Mouse (Mus musculus) embryo, embryonic 9.5 days (tissue): Measurements from ENCODE around the gene Soat2.

ENCODE experiments used
- DNase-seq: peaks from one replicate; pipeline ENCODE4 v3.0.0-alpha.2; 2017; ENCODE audit errors: extremely low spot score

The Soat2 gene

DNA sequence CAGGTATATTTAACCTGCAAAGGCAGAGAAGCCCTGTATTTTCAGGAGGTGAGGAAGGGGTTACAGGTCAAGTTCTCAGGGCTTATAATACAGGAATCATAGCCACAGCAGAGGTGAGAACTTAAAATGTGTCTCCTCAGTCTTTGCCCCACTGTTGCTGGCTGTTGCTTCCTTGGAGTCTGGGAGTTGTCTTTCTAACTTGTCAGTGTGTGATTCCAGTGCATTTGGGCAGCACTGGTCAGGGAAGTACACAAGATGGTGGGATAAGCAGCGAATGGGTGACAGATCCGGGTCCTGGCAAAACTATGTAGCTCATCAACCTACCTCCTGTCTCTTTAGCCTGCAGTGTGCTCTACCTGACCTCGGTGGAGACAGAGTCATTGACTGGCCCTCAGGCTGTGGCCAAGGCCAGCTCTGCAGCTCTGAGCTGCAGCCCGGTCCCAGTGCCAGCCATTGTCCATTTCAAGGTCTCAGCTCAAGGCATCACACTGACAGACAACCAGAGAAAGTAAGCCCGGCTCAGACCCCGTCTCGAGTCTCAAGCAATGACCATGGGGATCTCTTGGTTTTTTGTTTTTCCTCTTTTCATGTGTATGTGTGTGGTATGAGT lies 35.6 kb upstream of the Soat2 start:
- no peak for DNase-seq

DNA sequence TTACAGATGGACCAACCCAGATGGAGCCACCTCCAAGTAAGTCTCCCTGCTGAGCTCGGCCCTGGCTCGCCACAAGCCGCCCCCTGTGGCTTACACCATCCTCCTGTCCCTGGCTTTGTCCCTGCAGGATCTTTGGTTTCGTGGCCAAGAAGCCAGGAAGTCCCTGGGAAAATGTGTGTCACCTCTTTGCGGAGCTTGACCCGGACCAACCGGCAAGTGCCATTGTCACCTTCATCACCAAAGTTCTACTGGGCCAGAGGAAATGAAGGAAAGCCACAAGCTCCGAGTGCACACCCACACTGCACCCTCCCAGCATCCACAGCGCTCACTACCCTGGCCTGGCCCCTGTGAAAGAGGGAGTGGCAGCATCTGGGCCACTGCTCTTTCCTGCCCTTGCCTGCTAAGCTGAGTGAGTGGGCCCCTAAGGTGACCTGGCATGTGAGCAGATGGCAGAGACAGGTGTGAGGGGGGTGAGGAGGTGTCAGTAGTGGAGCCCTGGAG lies 34.5 kb upstream of the Soat2 start:
- no peak for DNase-seq

DNA sequence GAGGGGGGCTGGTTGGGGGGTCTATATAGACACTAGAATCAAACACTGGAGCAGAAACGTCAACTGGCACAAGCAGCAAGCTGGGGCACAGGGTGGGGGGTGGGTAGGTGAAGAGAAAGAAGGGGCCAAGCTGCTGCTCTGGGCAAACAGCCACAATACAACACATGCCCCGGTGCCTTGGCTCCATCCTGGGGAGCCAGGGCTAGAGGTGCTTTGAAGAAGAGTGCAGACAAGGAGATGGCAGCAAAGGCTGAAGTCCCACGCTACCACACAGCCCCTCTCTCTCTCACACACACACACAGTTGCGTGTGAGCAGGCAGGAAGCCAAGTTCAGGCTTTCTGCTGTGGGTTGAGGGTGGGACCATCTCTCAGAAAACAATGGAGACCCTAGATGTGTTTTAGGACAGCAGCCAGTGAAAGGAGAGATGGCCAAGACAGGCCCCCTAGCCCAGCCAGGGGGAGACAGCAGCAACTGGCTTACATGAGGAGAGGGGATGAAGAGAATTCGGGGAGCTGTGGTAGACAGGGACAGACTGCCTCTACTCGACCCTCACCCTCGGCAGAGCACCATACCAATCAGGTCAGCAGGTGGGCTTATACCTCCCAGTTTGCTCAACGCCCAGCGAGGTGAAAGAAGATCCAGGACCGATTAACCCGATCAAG lies 33.4 kb upstream of the Soat2 start:
- DNase-seq = no peak

DNA sequence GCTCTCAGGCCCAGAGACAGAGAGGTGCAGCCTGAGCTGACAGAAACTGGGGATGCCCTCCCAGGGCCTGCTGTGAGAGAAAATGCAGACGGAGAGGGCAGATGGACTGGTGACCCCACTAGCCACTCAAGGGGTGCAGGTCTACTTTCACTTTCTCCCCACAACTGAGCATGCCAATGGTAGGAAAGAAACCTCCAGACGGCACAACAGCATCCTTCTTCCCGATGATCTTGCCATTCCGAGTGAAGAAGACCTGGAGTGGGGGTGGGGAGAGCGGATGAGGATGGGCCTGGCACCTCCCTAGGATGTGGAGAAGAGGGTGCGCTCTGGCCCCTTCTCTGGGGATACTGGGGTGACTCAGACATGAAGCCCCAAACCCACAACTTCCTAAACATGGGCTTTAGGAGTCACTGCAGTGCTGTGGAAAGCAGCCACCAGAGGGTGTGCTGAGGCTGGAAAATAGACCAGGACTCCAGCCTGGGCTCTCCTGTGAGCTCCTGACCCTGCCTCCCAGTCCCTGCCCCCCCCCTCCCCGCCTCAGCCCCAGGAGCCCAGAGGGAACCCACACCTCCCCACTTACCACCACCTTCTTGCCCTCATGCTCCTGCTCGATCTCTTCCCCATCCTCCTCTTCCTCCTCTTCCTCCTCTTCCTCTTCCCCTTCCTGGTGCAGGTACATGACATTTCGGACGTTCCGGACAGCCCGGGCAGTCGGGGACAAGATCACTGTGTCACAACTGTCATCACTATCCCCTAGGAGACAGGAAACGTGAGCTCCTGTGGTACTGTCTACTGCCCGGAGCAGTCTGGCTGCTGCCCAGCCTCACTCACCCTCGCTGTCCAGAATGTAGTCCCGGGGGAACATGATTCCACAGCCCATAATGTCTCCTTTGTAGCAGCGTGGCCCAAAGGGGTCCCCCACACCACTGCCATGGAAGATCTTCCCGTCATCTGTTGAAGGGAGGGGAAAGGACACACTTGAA lies 32.6 kb upstream of the Soat2 start:
- no peak for DNase-seq

DNA sequence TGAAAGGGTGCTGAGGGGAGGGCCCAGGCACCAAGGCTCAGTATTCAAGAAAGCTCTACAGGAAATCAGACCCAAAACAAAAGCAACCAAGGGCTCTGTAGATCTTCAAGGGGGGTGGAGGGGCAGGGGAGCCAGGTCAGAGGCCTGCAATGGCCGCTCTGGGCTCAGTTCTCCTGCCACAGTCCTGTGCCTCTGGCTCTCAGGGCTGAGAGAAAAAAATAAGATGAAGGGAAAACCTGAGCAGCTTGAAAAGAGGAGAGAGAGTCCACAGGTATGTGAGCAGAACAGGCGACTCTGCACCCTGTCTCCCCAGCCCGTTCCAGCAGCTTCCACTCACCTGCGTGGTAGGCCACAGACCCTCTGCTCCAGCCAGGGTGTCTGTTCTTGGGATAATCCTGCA lies 31.7 kb upstream of the Soat2 start:
- DNase-seq = no peak

DNA sequence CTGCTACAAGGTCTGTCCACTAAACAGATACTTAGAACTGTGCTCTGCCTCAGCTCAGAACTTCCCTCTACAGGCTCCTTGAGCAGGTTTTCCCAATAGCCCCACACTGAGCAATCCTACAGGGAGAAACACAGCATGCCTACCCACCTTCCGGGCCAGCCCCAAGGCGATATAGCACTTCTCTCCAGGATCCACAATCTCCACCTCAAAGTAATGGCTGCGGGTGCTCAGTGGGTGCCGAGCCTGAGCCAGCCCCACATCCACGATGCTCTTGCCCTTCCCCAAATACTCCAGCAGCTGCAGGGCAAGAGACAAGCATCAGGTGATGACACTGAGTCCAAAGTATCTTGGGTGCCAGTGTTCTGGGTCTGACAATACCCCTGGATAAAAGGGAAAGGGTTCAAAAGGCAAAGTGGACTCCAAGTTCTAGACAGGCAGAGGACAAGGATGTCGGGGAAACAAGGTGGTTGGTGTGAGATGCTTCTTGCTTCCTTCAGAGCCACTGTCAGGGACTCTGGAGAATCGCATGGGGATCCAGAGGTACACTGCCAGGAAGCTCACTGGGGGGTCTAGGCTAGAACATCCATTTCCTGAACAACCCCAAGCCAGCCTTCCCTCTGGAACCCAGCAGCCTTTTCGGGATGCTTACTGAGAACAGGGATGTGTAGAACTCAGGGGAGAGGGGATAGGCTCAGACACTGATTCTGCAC lies 31.1 kb upstream of the Soat2 start:
- DNase-seq = no peak

DNA sequence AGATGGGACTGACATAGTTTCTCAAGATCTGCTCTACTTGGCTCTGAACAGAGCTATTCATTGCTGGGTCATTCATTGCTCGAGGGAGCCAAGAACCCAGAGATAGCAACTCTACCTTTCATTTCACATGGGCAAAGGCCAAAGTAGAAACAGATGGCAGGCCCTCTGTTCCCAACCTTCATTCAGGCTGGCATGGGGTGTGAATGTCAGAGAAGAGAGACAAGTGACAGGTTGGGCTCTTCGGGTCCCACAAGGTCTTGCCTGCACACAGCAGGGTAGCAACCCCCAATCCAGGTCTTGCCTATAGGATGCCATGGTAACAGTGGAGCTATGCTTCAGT lies 30.5 kb upstream of the Soat2 start:
- DNase-seq = no peak

DNA sequence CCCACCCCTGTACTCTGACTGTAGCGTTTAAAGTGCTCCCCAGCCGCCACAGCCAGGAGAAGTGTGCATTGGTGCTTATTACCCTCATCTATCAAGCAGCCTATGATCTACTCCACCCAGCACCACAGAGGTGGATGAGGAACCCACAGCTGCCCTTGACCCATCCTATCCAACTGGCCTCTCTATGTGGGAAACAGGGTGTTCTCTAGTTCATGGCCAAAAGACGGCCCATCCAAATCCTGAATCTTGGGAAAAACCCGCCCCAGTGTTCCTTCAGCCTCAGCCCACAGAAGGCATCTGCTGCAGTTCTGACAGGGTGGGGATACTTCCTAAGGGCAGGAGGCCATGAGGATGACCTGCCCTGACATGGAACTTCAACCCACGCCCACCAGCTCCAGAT lies 29.8 kb upstream of the Soat2 start:
- DNase-seq = no peak

DNA sequence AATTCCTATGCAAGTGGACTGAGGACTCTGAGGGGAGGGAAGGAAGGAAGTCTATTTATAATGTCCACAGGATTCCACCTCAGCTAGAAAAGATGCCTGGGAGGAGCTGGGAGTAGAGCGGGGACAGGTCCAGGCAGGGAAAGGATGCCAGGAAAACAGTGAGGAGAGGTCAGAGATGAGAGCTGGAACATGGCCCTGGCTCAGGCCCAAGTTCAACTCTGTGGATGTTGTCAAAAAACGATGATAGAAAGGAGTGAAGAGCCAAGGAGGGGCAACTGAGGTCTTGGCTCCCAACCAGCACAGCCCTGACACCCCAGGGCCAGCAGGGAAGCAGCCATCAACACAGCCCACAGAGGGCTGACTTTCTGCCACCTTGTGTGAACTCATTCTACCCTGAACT lies 24.0 kb upstream of the Soat2 start:
- no peak for DNase-seq

DNA sequence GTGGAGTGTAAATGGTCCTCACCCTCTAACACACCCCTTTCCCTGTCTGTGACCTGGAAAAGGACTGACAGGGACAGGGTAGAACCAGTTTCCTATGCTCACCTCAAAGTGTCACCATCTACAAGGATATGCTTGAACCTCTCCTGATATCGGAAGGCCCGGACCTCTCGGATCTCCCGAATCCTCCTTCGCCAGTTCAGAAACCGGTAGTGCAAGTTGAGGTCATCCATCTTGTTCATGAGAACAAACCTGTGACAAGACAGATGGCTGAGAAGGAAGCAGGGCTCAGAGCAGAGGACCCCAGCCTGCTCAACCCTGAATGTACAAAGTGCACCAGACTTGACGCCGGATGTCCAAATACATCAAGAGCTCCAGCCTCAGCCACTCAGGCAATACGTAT lies 17.0 kb upstream of the Soat2 start:
- DNase-seq = no peak

DNA sequence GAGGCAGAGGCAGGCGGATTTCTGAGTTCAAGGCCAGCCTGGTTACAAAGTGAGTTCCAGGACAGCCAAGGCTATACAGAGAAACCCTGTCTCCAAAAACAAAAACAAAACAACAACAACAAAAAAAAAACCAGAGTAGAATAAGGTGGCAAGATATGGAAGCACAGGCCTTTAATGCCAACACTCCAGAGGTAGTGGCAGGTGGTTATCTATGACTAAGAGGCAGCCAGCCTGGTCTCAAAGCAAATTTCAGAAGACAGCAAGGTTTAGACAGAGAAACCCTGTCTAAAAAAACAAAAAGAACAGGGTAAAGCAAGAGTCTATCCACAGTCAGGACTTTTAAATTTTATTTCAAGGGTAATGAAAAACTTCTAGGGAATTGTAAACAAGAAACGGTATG lies 15.6 kb upstream of the Soat2 start:
- no peak for DNase-seq

DNA sequence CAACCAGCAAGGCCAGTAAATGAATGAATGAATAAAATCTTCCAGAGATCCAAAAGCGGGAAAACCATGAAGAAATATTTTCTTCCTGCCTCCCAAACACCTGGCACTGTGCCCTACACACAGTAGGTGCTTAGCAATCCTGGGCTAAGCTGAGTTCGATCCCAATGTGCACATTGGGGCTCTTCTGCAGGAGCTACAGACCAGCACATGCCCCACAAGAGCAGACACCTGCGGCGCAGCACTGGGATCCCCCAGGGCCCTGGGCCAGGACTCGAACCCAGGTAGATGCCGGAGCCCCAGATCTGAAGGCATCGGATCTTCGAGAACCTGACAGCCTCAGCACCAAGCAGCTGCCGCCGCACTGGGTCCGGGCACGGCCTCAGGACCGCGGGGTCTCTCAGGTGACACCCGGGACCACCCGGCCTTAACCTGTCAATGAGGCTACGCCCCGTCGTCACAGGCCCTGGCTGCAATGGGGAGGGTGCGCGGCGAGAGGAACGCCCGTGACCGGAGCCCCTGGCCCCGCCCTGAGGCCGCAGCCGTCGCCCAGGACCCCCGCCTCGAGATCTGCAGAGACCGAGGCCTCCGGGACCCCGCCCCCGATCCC lies 14.7 kb upstream of the Soat2 start:
- DNase-seq = no peak

DNA sequence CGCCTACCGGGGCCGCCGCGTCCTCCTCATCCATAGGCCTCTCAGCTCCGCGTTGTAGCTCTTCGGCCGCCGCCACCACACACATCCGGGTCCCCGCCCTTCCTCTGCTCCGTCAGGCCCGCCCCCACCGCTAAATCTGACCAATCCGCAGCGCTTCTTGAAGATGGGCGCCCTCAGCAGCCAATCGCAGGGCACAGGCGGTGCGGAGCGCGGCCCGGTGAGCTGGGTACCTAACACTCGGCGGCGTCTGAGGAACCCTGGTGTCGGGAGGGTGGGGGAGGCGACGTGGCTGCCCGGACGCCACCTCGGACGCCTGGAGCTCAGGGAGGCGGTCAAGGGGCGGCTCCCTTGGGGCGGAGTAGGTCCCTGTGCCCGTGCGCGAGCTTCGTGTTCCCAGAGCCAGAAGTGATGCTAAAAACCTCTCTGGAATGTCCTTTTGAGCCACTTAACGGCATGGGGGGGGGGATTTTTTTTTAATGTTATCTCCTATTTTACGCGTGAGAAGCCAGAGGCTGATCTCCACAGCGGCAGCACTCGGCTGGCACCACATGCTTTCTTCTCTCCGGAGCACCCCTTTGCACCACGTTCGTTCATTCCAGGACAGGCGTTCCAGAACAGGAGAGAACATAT lies 14.1 kb upstream of the Soat2 start, which contains the start of gene Spryd3:
Gene Spryd3, minus strand, starts transcription at position 106 of the 630 bp plus-strand sequence.
- peak; percentile 99 for DNase-seq

DNA sequence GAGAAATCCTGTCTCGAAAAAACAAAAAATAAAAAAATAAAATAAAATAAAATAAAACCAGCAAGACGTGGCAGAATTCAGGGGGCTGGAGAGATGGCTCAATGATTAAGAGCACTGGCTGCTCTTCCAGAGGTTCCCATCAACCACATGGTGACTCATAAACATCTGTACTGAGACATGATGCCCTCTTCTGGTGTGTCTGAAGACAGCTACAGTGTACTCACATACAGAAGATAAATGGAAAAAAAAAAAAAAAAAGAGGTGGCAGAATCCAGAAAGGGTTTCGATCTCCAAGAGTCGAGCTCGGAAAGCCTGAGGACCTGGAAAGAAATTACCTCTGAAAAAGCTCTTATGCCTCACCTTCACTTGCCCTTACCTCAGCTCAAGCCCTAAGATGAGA lies 9.2 kb upstream of the Soat2 start:
- DNase-seq = no peak

DNA sequence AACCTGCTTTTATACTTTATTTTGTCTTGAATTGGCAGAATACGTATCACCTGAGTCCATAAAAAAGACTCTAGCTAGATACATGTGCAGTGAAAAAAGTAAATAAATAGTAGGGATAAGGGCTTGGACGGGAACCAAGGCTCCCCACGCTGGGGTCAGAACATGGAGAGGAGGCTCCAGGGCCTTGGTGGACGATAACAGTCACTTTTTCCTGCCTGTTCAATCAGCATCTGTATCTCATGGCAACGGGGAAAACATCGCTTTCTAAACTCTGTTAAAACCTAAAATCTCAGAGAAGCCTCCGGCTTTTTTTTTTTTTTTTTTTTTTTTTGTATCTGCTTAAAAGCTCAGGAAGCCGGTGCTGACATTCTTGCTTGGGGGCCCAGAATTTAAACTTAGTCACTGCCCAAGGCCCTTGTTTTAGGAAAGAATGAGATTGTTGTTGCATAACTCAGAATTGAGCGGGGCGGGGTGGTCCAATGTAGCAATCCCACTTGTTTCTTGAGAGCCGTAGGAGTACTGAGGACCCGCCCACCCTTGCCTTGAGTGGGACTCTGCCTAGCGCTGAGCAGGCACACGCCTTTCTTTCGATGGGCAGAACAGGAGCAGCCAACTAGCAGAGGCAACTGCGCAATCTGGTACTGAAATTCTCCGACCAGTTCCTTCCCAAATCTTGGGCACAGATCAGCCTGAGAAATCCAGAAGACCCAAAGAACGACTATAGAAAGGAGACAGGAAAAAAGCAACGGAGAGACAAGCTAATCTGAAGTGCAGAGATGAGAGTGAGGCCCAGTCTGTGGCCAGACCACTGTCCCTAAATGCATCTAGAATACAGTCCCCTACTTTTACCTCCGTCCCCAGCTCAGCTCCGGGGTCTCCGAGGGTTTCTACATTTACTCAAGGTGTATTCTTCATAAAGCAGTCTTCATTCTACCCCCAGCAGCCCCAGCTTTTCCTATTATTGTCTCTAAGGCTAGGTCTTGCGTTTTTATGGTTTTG lies 7.1 kb upstream of the Soat2 start:
- no peak for DNase-seq

DNA sequence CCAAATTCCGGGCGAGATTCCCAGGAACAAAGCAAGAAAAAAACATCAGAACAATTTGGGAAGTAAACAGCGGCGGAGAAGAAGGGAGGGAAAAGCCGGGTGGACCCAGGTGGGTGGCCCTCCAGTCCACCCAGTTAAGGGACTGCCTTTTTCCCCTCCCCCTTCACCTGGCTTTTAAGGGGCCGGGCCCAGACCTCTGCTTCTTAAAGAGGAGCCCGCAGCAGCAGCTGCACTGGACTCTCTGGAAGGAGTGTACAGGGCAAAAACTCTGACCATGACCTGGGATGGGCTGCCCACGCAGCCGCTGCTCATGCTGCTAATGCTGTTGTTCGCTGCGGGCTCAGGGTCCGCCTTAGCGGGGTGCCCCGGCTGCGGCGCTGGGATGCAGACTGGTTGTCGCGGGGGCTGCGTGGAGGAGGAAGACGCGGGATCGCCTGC lies 6.0 kb upstream of the Soat2 start, which contains the start of gene Igfbp6:
Gene Igfbp6, plus strand, starts transcription at position 89 of the 438 bp plus-strand sequence.
- DNase-seq = no peak

DNA sequence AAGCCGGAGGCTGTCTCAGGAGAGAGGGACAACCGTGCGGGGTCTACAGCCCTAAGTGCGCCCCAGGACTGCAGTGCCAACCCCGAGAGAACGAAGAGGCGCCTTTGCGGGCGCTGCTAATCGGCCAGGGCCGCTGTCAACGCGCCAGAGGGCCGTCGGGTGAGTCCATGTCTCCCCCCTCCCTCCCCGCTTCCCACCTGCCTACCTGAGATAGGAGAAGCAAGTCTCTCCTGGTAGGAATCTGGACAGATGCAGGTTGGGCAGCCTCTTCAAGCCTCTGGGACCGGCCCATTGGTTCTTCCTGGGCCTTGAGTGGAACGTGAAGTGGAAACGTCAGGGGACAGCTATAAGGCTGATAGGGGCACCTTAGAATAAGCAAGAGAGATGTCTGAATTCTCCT lies 5.6 kb upstream of the Soat2 start:
- DNase-seq = no peak

DNA sequence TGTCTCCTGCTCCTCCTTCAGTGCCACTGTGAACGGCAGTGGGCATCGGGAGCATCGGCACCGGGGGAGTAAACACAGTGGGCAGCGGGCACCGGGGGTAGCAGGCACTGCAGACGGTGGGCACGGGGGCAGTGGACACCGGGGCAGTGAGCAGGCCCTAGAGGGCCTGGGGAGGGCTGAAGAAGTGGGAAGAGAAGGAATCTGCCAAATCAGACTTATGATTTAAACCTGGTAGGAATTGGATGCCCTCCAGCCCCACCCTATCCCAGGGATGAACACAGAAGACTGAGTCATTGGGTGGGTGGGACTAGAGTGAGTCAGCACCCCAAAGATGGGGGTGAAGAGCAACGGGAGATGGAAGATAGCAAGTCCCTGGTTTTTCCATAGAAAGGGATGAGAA lies 5.0 kb upstream of the Soat2 start:
- DNase-seq = no peak

DNA sequence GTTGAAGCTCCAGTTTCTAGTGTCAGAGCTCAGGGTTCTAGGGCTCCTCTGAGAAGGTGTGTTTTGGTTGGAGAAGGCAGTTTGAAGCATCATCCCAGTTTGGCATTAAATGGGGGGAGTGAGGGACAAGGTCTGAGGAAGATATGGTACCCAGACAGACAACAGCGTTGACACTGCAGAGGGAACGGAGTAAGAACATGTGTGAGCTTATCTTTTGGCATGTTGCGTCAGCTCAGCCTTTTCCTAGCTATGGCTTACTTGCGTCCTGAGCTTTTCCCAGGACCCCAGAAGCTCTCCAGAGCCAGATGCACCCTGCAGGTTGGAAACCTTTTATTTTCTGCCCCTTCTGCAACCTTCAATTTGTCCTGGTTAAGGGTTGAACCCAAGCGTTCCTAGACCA lies 4.2 kb upstream of the Soat2 start:
- DNase-seq = no peak

DNA sequence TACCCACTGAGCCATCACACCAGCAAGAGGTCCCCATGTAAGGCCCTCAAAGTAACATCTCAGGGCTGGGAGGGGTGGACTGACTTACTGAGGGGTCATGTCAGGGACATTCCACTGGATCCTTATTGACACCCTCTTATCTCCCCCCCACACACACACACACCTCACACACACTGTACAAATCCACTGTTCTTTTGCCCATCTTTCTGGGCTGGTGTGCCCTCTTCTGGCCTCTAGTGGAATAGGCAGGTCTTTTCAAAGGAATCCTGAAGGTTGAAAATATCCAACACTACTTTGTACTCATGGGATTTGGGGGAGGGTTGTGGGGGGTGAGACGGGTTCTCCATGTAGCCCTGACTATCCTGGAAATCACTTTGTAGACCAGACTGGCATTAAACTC lies 3.4 kb upstream of the Soat2 start:
- no peak for DNase-seq
